Mouse (Mus musculus) kidney, embryonic 15.5 days (tissue): ENCODE data around the gene Rabl6. TPM values are rescaled to one million over a fixed set of nuclear protein-coding genes. Genes with fewer than 3 reads are reported as not detected.
A peak's percentile ranks its signal among the peaks of the same experiment; 100 is the strongest.

Source experiments
- ATAC-seq: fragments of 200-750 bp; cut with Nextera tagmentation; replicated peaks from 2 replicates; pipeline ENCODE4 v1.8.0; 2017; ENCODE audit warnings: moderate TSS enrichment; ENCODE audit not compliant: low FRiP score
- H3K27ac ChIP-seq: fragments of 300-500 bp; sonication (generic); 2 replicates; pipeline ENCODE4 v1.5.1; 2015; ENCODE audit warnings: mild to moderate bottlenecking, inconsistent platforms
- H3K27me3 ChIP-seq: fragments of 300-500 bp; sonication (generic); 2 replicates; pipeline ENCODE4 v1.6.1; 2015; ENCODE audit warnings: inconsistent platforms
- H3K36me3 ChIP-seq: fragments of 300-500 bp; sonication (generic); 2 replicates; pipeline ENCODE4 v1.6.1; 2015; ENCODE audit warnings: inconsistent platforms
- H3K4me1 ChIP-seq: fragments of 300-500 bp; sonication (generic); 2 replicates; pipeline ENCODE4 v1.6.1; 2015; ENCODE audit warnings: inconsistent platforms
- H3K4me2 ChIP-seq: fragments of 300-500 bp; sonication (generic); 2 replicates; pipeline ENCODE4 v1.6.1; 2015; ENCODE audit warnings: moderate library complexity, mild to moderate bottlenecking, inconsistent platforms
- H3K4me3 ChIP-seq: fragments of 300-500 bp; sonication (generic); replicated peaks from 2 replicates; pipeline ENCODE4 v1.5.1; 2015; ENCODE audit warnings: mild to moderate bottlenecking, inconsistent platforms
- H3K9ac ChIP-seq: fragments of 300-500 bp; sonication (generic); 2 replicates; pipeline ENCODE4 v1.6.1; 2015; ENCODE audit warnings: mild to moderate bottlenecking, inconsistent platforms
- H3K9me3 ChIP-seq: fragments of 300-500 bp; sonication (generic); replicated peaks from 2 replicates; pipeline ENCODE4 v1.6.1; 2016; ENCODE audit warnings: inconsistent platforms
- WGBS: fragments of 180-500 bp; shearing (Covaris S2); methylation state at CpG from one replicate; pipeline ENCODE4 v1.1.7; 2015; ENCODE audit warnings: mixed read lengths; 5-methylcytosine and 5-hydroxymethylcytosine counted together
- polyA plus RNA-seq: library from polyadenylated mRNA; unstranded; fragments of >200 nt; fragmentation: Nextera tagmentation; extraction: Ambion mirVana; gene quantifications from 2 replicates; pipeline ENCODE4 v1.2.1, GENCODE M21; 2015

Gene Rabl6
- polyA plus RNA-seq, 1 experiment from 2014 or later, result 74.7 TPM

GRCm38 (mm10) chr2:25551186-25551585 lies 57.1 kb downstream of the Rabl6 start:
- H3K36me3 ChIP-seq, result no peaks in the 10 kb centered on the region
- ATAC-seq, result no peak
- no peaks in the 10 kb centered on the region for H3K9me3 ChIP-seq
- H3K4me3 ChIP-seq, result no peak overlapping the region
- peaks cover under 1% of the 10 kb centered on the region for H3K4me1 ChIP-seq
- no peak overlapping the region for H3K9ac ChIP-seq
- WGBS, result 30% methylated on average over 5 of the region's 5 CpGs
- no peaks in the 10 kb centered on the region for H3K27me3 ChIP-seq
- no peak overlapping the region for H3K27ac ChIP-seq
- no peak overlapping the region for H3K4me2 ChIP-seq

- no peak for ATAC-seq
- Histone ChIP-seq H3K4me2 (no peak overlapping the region), H3K27ac (no peak overlapping the region), H3K4me3 (no peak overlapping the region), H3K27me3 (no peaks in the 10 kb centered on the region), H3K9me3 (no peaks in the 10 kb centered on the region), H3K9ac (no peak overlapping the region), H3K36me3 (0 out of 2 replicates have a peak, but pooled peaks cover 5% of the 10 kb centered on the region), H3K4me1 (peaks cover 16% of the 10 kb centered on the region)
- 66% methylated on average over 9 of the region's 9 CpGs for WGBS
Observed at GRCm38 (mm10) chr2:25549021-25549991, 59.0 kb downstream of the Rabl6 start.

GRCm38 (mm10) chr2:25546811-25547491 lies 61.4 kb downstream of the Rabl6 start, which contains the start of gene Traf2:
Traf2 (minus strand) TSS chr2:25546940.
- 0 out of 2 replicates have a peak, but pooled peaks cover 5% of the 10 kb centered on the region for H3K36me3 ChIP-seq
- H3K4me1 ChIP-seq, result peaks cover 28% of the 10 kb centered on the region
- H3K9ac ChIP-seq, result peak within 1 kb of the TSS; percentile 86
- peak within 1 kb of the TSS; percentile 82 for H3K27ac ChIP-seq
- peak; percentile 99 for ATAC-seq
- WGBS, result 3% methylated on average over 48 of the region's 48 CpGs
- H3K27me3 ChIP-seq, result no peaks in the 10 kb centered on the region
- H3K4me2 ChIP-seq, result peak within 1 kb of the TSS; percentile 75
- peak within 1 kb of the TSS; percentile 81 for H3K4me3 ChIP-seq
- no peaks in the 10 kb centered on the region for H3K9me3 ChIP-seq

- H3K4me3 ChIP-seq, result peak overlapping the region; percentile 81
- H3K4me2 ChIP-seq, result peak overlapping the region; percentile 75
- H3K27ac ChIP-seq, result peak overlapping the region; percentile 82
- ATAC-seq, result peak; percentile 73
- peak overlapping the region; percentile 86 for H3K9ac ChIP-seq
- 0 out of 2 replicates have a peak, but pooled peaks cover 5% of the 10 kb centered on the region for H3K36me3 ChIP-seq
- H3K4me1 ChIP-seq, result peaks cover 36% of the 10 kb centered on the region
- no peaks in the 10 kb centered on the region for H3K9me3 ChIP-seq
- 8% methylated on average over 43 of the region's 43 CpGs for WGBS
- H3K27me3 ChIP-seq, result no peaks in the 10 kb centered on the region
Observed at GRCm38 (mm10) chr2:25545996-25546810, 62.1 kb downstream of the Rabl6 start.

GRCm38 (mm10) chr2:25541644-25542367 lies 66.5 kb downstream of the Rabl6 start:
- no peak overlapping the region for H3K9ac ChIP-seq
- H3K9me3 ChIP-seq, result no peaks in the 10 kb centered on the region
- no peak overlapping the region for H3K4me2 ChIP-seq
- WGBS, result 44% methylated on average over 10 of the region's 10 CpGs
- ATAC-seq, result peak; percentile 34; the same call in 1 of the 2 replicates
- peaks cover 30% of the 10 kb centered on the region for H3K36me3 ChIP-seq
- H3K27me3 ChIP-seq, result no peaks in the 10 kb centered on the region
- no peak overlapping the region for H3K4me3 ChIP-seq
- H3K27ac ChIP-seq, result peak overlapping the region; percentile 68
- peaks cover 51% of the 10 kb centered on the region for H3K4me1 ChIP-seq

GRCm38 (mm10) chr2:25540541-25540948 lies 67.8 kb downstream of the Rabl6 start:
- Histone ChIP-seq H3K4me2 (no peak overlapping the region), H3K4me3 (no peak overlapping the region), H3K4me1 (peaks cover 45% of the 10 kb centered on the region), H3K36me3 (peaks cover 43% of the 10 kb centered on the region), H3K27me3 (no peaks in the 10 kb centered on the region), H3K9me3 (no peaks in the 10 kb centered on the region), H3K9ac (no peak overlapping the region), H3K27ac (peak overlapping the region; percentile 75)
- ATAC-seq, result peak; percentile 57; the same call in 1 of the 2 replicates
- 72% methylated on average over 4 of the region's 4 CpGs for WGBS

GRCm38 (mm10) chr2:25536531-25536930 lies 71.8 kb downstream of the Rabl6 start:
- 93% methylated on average over 8 of the region's 8 CpGs for WGBS
- no peak overlapping the region for H3K9ac ChIP-seq
- H3K27ac ChIP-seq, result no peak overlapping the region
- H3K4me3 ChIP-seq, result no peak overlapping the region
- H3K4me1 ChIP-seq, result peaks cover 19% of the 10 kb centered on the region
- no peak overlapping the region for H3K4me2 ChIP-seq
- peaks cover 76% of the 10 kb centered on the region for H3K36me3 ChIP-seq
- H3K9me3 ChIP-seq, result no peaks in the 10 kb centered on the region
- ATAC-seq, result no peak
- no peaks in the 10 kb centered on the region for H3K27me3 ChIP-seq

GRCm38 (mm10) chr2:25534866-25535182 lies 73.5 kb downstream of the Rabl6 start:
- Histone ChIP-seq H3K9me3 (no peaks in the 10 kb centered on the region), H3K4me3 (no peak overlapping the region), H3K4me1 (peaks cover 3% of the 10 kb centered on the region; the same call in 1 of the 2 replicates), H3K36me3 (peaks cover 91% of the 10 kb centered on the region), H3K9ac (no peak overlapping the region), H3K27ac (no peak overlapping the region), H3K4me2 (no peak overlapping the region), H3K27me3 (no peaks in the 10 kb centered on the region)
- ATAC-seq, result no peak
- 94% methylated on average over 2 of the region's 2 CpGs for WGBS

- Histone ChIP-seq H3K27ac (no peak overlapping the region), H3K36me3 (peaks cover 96% of the 10 kb centered on the region), H3K9me3 (no peaks in the 10 kb centered on the region), H3K4me2 (no peak overlapping the region), H3K27me3 (no peaks in the 10 kb centered on the region), H3K4me1 (no peaks in the 10 kb centered on the region), H3K4me3 (no peak overlapping the region), H3K9ac (no peak overlapping the region)
- ATAC-seq, result no peak
- WGBS, result 85% methylated on average over 3 of the region's 3 CpGs
Observed at GRCm38 (mm10) chr2:25534178-25534865, 74.0 kb downstream of the Rabl6 start.

- Histone ChIP-seq H3K4me3 (no peak overlapping the region), H3K9me3 (no peaks in the 10 kb centered on the region), H3K27me3 (no peaks in the 10 kb centered on the region), H3K4me2 (no peak overlapping the region), H3K4me1 (no peaks in the 10 kb centered on the region), H3K36me3 (peaks cover 98% of the 10 kb centered on the region), H3K9ac (no peak overlapping the region), H3K27ac (no peak overlapping the region)
- ATAC-seq, result no peak
- 95% methylated on average over 2 of the region's 2 CpGs for WGBS
Observed at GRCm38 (mm10) chr2:25533707-25534106, 74.6 kb downstream of the Rabl6 start.
